Mouse (Mus musculus): ENCODE results near the gene Ogfod2. TPM values are rescaled to one million over a fixed set of nuclear protein-coding genes. Genes with fewer than 3 reads are reported as not detected.
A peak's percentile ranks its signal among the peaks of the same experiment; 100 is the strongest.

Gene Ogfod2
- polyA plus RNA-seq, 1 experiment from 2014 or later = 23.9 TPM

- 91% methylated on average over 11 of the region's 11 CpGs for WGBS
- Histone ChIP-seq H3K27me3 (ENCODE audit: insufficient read depth, poor library complexity, severe bottlenecking) (no peaks in the 10 kb centered on the region), H3K9me3 (no peaks in the 10 kb centered on the region), H3K27ac (0 out of 2 replicates have a peak overlapping the region, but pooled peaks have one; percentile 31), H3K36me3 (peaks cover 100% of the 10 kb centered on the region), H3K4me3 (no peak overlapping the region), H3K4me1 (replicated peaks) (0 out of 2 replicates have a peak, but pooled peaks cover 3% of the 10 kb centered on the region)
- DNase-seq (ENCODE audit: low spot score) = no peak
Observed at GRCm38 (mm10) chr5:124125093-124125492, 13.0 kb downstream of the Ogfod2 start.

GRCm38 (mm10) chr5:124134261-124134660, 22.2 kb downstream of the Ogfod2 start:
- 89% methylated on average over 5 of the region's 5 CpGs for WGBS
- H3K4me3 ChIP-seq = no peak overlapping the region
- peaks cover 63% of the 10 kb centered on the region for H3K36me3 ChIP-seq
- H3K4me1 ChIP-seq (replicated peaks) = no peaks in the 10 kb centered on the region
- no peak for DNase-seq (ENCODE audit: low spot score)
- no peak overlapping the region for H3K27ac ChIP-seq
- no peaks in the 10 kb centered on the region for H3K27me3 ChIP-seq (ENCODE audit: insufficient read depth, poor library complexity, severe bottlenecking)
- H3K9me3 ChIP-seq = no peaks in the 10 kb centered on the region

- DNase-seq (ENCODE audit: low spot score) = no peak
- Histone ChIP-seq H3K27me3 (ENCODE audit: insufficient read depth, poor library complexity, severe bottlenecking) (no peaks in the 10 kb centered on the region), H3K4me1 (replicated peaks) (peaks cover 5% of the 10 kb centered on the region), H3K9me3 (no peaks in the 10 kb centered on the region), H3K27ac (no peak overlapping the region), H3K4me3 (no peak overlapping the region), H3K36me3 (peaks cover 53% of the 10 kb centered on the region)
- WGBS = 78% methylated on average over 7 of the region's 7 CpGs
Observed at GRCm38 (mm10) chr5:124138066-124138465, 26.0 kb downstream of the Ogfod2 start.

- no peaks in the 10 kb centered on the region for H3K27me3 ChIP-seq (ENCODE audit: insufficient read depth, poor library complexity, severe bottlenecking)
- no peaks in the 10 kb centered on the region for H3K4me1 ChIP-seq (replicated peaks)
- H3K36me3 ChIP-seq = peaks cover 35% of the 10 kb centered on the region
- no peak for DNase-seq (ENCODE audit: low spot score)
- H3K9me3 ChIP-seq = no peaks in the 10 kb centered on the region
- 69% methylated on average over 5 of the region's 5 CpGs for WGBS
- H3K4me3 ChIP-seq = no peak overlapping the region
- H3K27ac ChIP-seq = no peak overlapping the region
Observed at GRCm38 (mm10) chr5:124149028-124149427, 36.9 kb downstream of the Ogfod2 start.

GRCm38 (mm10) chr5:124150895-124151294, 38.8 kb downstream of the Ogfod2 start:
- H3K27me3 ChIP-seq (ENCODE audit: insufficient read depth, poor library complexity, severe bottlenecking) = no peaks in the 10 kb centered on the region
- no peaks in the 10 kb centered on the region for H3K4me1 ChIP-seq (replicated peaks)
- H3K27ac ChIP-seq = no peak overlapping the region
- no peak for DNase-seq (ENCODE audit: low spot score)
- no peaks in the 10 kb centered on the region for H3K9me3 ChIP-seq
- peaks cover 30% of the 10 kb centered on the region for H3K36me3 ChIP-seq
- 87% methylated on average over 7 of the region's 7 CpGs for WGBS
- no peak overlapping the region for H3K4me3 ChIP-seq

GRCm38 (mm10) chr5:124152734-124153133, 40.6 kb downstream of the Ogfod2 start:
- no peak overlapping the region for H3K27ac ChIP-seq
- WGBS = 85% methylated on average over 4 of the region's 4 CpGs
- no peaks in the 10 kb centered on the region for H3K9me3 ChIP-seq
- peaks cover 24% of the 10 kb centered on the region for H3K36me3 ChIP-seq
- no peak overlapping the region for H3K4me3 ChIP-seq
- no peaks in the 10 kb centered on the region for H3K4me1 ChIP-seq (replicated peaks)
- no peaks in the 10 kb centered on the region for H3K27me3 ChIP-seq (ENCODE audit: insufficient read depth, poor library complexity, severe bottlenecking)
- no peak for DNase-seq (ENCODE audit: low spot score)

GRCm38 (mm10) chr5:124155943-124156342, 43.8 kb downstream of the Ogfod2 start:
- no peak for DNase-seq (ENCODE audit: low spot score)
- 82% methylated on average over 5 of the region's 5 CpGs for WGBS
- Histone ChIP-seq H3K27me3 (ENCODE audit: insufficient read depth, poor library complexity, severe bottlenecking) (no peaks in the 10 kb centered on the region), H3K9me3 (no peaks in the 10 kb centered on the region), H3K36me3 (peaks cover 15% of the 10 kb centered on the region), H3K4me3 (no peak overlapping the region), H3K27ac (no peak overlapping the region), H3K4me1 (replicated peaks) (peaks cover 20% of the 10 kb centered on the region)

- no peak for DNase-seq (ENCODE audit: low spot score)
- H3K27ac ChIP-seq = no peak overlapping the region
- H3K27me3 ChIP-seq (ENCODE audit: insufficient read depth, poor library complexity, severe bottlenecking) = no peaks in the 10 kb centered on the region
- no peak overlapping the region for H3K4me3 ChIP-seq
- H3K9me3 ChIP-seq = no peaks in the 10 kb centered on the region
- peaks cover 37% of the 10 kb centered on the region for H3K4me1 ChIP-seq (replicated peaks)
- H3K36me3 ChIP-seq = no peaks in the 10 kb centered on the region
- 78% methylated on average over 4 of the region's 4 CpGs for WGBS
Observed at GRCm38 (mm10) chr5:124158305-124158704, 46.2 kb downstream of the Ogfod2 start.

- Histone ChIP-seq H3K9me3 (no peaks in the 10 kb centered on the region), H3K27me3 (ENCODE audit: insufficient read depth, poor library complexity, severe bottlenecking) (no peaks in the 10 kb centered on the region), H3K36me3 (no peaks in the 10 kb centered on the region), H3K4me3 (no peak overlapping the region), H3K27ac (no peak overlapping the region), H3K4me1 (replicated peaks) (peaks cover 48% of the 10 kb centered on the region)
- WGBS = 58% methylated on average over 7 of the region's 7 CpGs
- DNase-seq (ENCODE audit: low spot score) = no peak
Observed at GRCm38 (mm10) chr5:124159453-124159852, 47.4 kb downstream of the Ogfod2 start.

- Histone ChIP-seq H3K36me3 (no peaks in the 10 kb centered on the region), H3K4me3 (no peak overlapping the region), H3K4me1 (replicated peaks) (peaks cover 72% of the 10 kb centered on the region), H3K27ac (no peak overlapping the region; the same call in 1 of the 2 replicates), H3K9me3 (no peaks in the 10 kb centered on the region), H3K27me3 (ENCODE audit: insufficient read depth, poor library complexity, severe bottlenecking) (no peaks in the 10 kb centered on the region)
- 62% methylated on average over 10 of the region's 10 CpGs for WGBS
- DNase-seq (ENCODE audit: low spot score) = peak; percentile 42
Observed at GRCm38 (mm10) chr5:124161831-124162230, 49.7 kb downstream of the Ogfod2 start.

- 64% methylated on average over 5 of the region's 5 CpGs for WGBS
- peaks cover 79% of the 10 kb centered on the region for H3K4me1 ChIP-seq (replicated peaks)
- DNase-seq (ENCODE audit: low spot score) = peak; percentile 70
- H3K27me3 ChIP-seq (ENCODE audit: insufficient read depth, poor library complexity, severe bottlenecking) = no peaks in the 10 kb centered on the region
- H3K27ac ChIP-seq = peak overlapping the region; percentile 43
- H3K36me3 ChIP-seq = no peaks in the 10 kb centered on the region
- no peaks in the 10 kb centered on the region for H3K9me3 ChIP-seq
- H3K4me3 ChIP-seq = no peak overlapping the region
Observed at GRCm38 (mm10) chr5:124162577-124162976, 50.5 kb downstream of the Ogfod2 start.

- peaks cover 78% of the 10 kb centered on the region for H3K4me1 ChIP-seq (replicated peaks)
- 84% methylated on average over 11 of the region's 11 CpGs for WGBS
- H3K27me3 ChIP-seq (ENCODE audit: insufficient read depth, poor library complexity, severe bottlenecking) = no peaks in the 10 kb centered on the region
- H3K9me3 ChIP-seq = no peaks in the 10 kb centered on the region
- H3K36me3 ChIP-seq = no peaks in the 10 kb centered on the region
- no peak overlapping the region for H3K27ac ChIP-seq
- H3K4me3 ChIP-seq = no peak overlapping the region
- no peak for DNase-seq (ENCODE audit: low spot score)
Observed at GRCm38 (mm10) chr5:124163445-124163844, 51.3 kb downstream of the Ogfod2 start.
